Mouse (Mus musculus): ENCODE results near the gene Dlg5.

DNA sequence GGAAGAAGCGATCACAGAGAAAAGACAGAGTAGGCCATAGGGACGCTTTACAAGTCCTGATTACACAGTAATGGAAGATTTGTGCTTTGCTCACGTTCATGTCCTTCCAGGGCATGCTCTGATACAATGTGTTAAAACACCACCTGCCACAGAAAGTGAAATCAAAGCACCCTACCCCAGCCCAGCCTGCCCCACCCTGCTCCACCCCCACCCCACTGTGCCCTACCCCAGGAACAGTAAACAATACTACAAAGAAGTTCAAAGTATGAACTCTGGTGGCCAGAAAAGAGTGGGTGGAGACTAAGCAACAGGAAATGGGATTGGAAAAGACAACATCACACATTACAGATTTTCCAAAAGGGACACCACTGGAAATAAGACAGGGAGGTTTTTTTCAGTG lies 104.0 kb downstream of the Dlg5 start:
- TF ChIP-seq CTCF (IDR thresholded peaks at IDR 0.05) (no peak), EP300 (IDR thresholded peaks at IDR 0.05) (no peak)
